Mouse (Mus musculus) adrenal gland, postnatal 0 days (tissue): Measurements from ENCODE around the gene Ces1g. TPM values are rescaled to one million over a fixed set of nuclear protein-coding genes. Genes with fewer than 3 reads are reported as not detected.

Experiments used
- polyA plus RNA-seq: library from polyadenylated mRNA; unstranded; fragments of >200 nt; fragmentation: Nextera tagmentation; extraction: Ambion mirVana; gene quantifications from 2 replicates; pipeline ENCODE4 v1.2.1, GENCODE M21; 2015

Gene Ces1g
- 0.08 and 0.11 TPM in 2 replicates for polyA plus RNA-seq

DNA sequence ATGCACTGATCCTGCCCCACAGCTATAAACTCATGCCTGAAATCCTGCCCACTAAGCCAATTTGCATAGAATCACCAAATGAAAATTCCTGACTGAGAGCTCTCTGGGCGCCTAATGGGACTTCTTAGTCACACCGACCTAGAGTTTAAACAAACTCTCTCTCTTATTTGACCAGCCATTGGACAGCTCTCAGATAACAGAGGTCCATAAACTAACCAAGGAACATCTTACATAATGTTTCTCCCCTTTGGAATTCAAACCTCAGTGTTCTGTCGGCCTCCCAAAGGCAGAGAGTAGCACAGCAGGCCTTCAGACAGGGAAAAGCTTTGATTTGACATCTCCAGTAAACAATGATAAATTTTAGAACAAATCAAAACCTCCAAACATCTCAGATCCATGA is at the start of gene Ces1g:
Ces1g (minus strand) TSS at position 102 of the 400 bp plus-strand sequence.

GRCm38 (mm10) chr8:93379625-93380024 is 42.5 kb upstream of the Ces1g start, which contains the start of gene Ces1h:
Gene Ces1h (minus strand): TSS chr8:93379725.

DNA sequence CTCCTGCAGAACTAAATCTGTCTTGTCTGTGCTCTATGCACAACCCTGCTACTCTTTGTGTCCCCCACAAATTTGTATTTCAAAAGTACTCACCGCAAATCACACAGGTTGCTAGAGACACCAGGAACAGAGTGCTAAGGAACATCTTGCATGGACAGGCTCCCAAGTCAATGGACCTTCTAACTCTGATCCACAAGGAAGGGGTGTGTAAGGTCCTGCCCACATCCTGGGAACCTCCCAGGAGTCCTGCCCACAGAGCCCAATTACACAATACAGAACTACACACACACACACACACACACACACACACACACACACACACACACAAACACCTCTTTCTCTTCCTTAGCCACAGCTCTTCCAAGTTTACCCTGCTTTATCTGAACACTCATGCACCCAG is 57.6 kb downstream of the Ces1g start, which contains the start of gene Ces1f:
Ces1f (minus strand) TSS at position 192 of the 400 bp plus-strand sequence.

Other genes starting within 250 kb of the Ces1g start
- 3.5 and 3.6 TPM in 2 replicates for gene Ces1c, start 206.0 kb downstream of the Ces1g start, polyA plus RNA-seq
- gene Ces1d, start 139.5 kb downstream of the Ces1g start, polyA plus RNA-seq, result 3.9 and 7.5 TPM in 2 replicates
- gene Ces1e, start 107.7 kb downstream of the Ces1g start, polyA plus RNA-seq, result 0.12 and 0.13 TPM in 2 replicates
- gene Ces1f, start 57.6 kb downstream of the Ces1g start, polyA plus RNA-seq, result 0.11 and 0.14 TPM in 2 replicates
- gene Ces1h, start 42.4 kb upstream of the Ces1g start, polyA plus RNA-seq, result not detected in 2 replicates
- 0.22 TPM in 1 of 2 replicates, not detected in the other for gene Ces5a, start 198.5 kb upstream of the Ces1g start, polyA plus RNA-seq